Mouse (Mus musculus) CD8-positive naive resting alpha-beta T cell, adult 2 months (primary cell): ENCODE results near the gene Calm5.
"Not testable (repeated sequence)": the region's sequence is repeated elsewhere in the genome, so short reads cannot be mapped to it uniquely, and the experiment has no call there.

Experiments used
- DNase-seq, 2 experiments: peaks; one replicate each; pipeline ENCODE4 v3.0.0; 2022; ENCODE audit warnings: low read depth in 2 of 2, low spot score in 2 of 2

The Calm5 gene

DNA sequence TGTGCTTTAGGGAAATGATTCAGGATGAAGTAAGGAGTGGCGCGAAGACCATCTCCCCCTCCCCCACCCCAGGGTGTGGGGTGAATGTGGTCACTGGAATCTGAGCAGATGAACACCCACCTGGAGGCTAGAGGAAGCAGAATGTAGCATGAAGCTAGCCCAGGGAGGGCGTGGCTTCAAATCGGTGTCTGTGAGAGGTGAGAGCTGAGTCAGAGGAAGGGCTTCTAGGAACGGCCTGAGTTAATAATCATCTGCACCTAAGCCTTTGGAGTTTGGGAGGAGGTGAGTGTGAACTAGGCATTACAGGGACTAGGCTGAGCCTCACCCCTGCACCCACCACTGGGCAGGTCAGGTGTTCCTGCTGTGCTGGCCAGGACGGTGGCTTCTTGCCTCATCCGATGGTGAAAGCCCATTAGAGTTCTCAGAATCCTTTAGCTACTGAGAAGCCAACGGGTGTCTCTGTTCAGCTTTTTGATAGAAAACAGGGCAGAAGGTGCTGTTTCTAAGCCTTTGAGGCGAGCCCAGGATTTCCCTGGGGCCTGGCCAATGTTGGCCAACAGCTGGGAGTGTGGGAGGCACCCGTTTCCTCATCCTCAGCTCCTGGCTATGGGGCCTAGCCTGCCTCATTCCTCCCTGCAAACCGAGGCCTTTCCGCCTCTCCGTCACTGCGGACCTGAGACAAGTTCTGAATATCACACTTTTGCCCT is 11.8 kb downstream of the Calm5 start:
- no peak for DNase-seq

DNA sequence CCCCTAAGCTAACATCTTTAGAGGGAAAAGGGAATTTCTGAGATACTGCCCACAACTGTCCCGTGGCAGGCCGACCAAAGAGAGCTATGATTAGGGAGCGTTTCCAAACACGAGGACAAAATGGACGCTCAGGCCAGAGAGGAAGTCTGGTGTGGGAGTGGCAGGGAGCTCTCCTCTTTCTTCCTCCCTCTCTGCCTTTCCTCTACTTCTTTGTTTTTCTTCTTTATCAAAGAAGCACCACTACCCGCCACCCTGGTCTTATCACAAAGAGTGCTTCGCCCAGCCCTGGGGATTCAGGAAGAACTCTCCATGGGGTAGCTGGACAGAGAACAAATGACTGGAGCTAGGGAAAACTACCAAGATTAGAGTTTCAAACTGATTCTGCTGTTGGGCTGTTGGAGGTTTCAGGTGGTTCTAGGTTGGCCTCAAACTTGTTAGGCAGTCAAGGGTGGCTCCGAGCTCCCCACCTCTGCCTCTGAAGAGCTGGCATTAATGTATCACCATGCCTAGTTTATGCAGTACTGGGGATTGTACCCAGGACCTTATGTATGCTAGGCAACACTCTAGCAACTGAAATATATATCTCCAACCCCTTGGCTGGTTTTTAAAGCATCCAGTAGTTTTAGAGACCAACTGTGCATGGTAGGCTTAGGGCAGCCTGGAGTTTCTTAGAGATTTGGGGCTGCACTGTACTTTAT is 12.5 kb downstream of the Calm5 start:
- no peak for DNase-seq

DNA sequence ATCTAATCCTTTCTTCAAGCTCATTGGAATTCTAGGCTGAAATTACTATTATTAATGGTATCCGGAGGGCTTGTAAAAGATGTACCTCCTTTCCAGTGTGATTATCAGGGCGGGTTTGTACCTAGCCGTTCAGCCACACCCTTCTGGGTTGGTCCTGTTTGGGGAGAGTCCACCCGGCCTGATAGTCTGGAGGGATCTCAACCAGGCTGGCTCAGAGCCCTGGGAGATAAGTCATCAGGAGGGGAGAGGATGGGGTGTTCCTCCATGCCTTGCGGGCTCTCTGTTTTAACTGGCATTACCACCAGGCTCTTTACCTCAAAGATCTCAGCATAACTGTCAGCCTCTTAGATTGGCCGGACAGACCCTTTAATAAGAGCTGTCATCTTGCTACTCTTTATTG is 13.2 kb downstream of the Calm5 start:
- no peak for DNase-seq

DNA sequence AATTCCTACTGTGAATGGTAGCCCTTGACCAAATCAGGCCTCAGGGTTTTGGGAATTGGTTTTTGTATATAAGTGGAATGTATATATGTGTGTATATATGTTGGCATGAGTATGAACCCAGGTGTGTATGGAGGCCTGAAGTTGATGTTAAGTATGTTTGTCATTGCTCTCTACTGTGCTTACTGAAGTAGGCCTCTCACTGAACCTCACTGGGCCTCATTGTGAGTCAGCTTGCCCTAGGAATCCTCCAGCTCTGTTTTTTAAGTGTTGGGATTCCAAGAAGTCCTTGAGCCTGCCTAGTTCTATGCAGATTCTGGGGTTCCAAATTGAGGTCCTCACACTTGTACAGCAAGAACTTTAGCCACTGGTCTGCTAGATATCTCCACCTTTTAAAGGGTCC is 15.9 kb downstream of the Calm5 start:
- no peak for DNase-seq

DNA sequence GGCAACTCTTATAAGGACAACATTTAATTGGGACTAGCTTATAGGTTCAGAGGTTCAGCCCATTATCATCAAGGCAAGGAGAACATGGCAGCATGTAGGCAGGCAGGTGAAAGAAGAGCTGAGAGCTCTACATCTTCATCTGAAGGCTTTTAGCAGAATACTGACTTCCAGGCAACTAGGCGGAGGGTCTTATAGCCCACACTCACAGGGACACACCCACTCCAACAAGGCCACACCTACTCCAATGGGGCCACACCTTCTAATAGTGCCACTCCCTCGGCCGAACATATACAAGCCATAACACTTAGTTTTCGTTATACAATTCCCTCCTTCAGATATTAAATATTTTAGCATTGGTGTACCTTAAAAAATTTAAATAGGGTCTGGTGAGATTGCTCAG is 18.9 kb downstream of the Calm5 start:
- DNase-seq: no peak

DNA sequence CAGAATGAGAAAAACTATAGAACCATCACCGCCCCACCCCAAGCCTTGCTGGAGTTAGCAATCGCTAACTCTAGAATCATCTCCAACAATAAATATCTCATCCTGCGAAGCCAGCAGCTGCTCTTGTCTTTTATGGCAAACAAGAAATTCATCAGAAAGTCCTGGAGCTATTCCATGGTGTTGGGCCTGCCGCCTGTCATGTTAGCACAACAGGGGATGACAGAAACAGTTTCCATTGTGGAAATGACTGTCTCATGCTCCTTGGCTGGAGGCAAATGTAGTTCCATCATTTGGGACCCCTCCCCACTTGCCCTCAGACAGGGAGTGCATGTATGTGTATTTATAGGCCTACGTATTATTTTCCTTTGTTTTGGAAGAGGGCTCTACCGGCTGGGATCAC is 22.5 kb downstream of the Calm5 start:
- DNase-seq: no peak

DNA sequence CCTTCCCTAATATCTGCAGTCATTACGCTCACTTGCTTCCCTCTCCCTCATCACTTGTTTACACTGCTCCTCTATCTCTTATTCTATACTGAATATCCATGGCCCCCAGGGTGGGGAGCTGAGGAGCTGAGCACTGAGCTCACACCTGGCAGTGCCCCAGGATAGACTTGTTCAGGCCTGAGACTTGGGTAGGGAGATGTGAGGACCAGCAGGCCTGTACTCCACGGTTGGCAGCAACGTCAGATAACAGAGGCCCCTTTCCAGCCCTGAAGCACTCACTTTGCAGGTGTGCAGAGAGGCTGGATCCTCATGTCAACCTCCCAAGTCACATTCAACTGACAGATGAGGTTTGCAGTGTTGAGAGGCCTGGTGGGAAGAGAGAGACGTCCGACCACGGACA is 23.2 kb downstream of the Calm5 start:
- no peak for DNase-seq

DNA sequence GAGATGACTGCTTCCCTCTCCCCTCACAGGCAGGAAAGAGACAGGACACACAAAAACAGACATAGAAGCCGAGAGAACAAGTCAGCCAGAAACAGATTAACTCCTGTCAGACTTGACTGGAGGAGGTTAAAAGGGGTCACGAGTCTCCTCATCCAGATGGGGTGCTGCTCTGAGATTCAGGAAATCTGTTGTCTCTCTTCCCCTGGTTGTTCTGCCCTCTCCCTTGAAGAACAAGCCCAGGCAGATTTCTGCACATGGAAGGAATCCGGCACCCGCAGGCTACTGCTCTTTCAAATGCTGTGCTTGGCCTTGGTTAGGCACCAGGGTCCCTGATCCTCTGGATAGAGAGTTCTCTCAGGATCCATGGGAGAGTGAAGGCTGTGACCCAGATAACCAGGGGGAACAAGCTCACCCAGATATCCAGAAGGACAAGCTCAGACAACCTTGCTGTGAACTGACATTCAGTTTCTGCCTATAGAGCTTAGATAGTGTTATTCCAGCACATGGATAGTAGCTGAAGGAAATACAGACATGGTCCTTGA is 23.8 kb downstream of the Calm5 start:
- no peak for DNase-seq

DNA sequence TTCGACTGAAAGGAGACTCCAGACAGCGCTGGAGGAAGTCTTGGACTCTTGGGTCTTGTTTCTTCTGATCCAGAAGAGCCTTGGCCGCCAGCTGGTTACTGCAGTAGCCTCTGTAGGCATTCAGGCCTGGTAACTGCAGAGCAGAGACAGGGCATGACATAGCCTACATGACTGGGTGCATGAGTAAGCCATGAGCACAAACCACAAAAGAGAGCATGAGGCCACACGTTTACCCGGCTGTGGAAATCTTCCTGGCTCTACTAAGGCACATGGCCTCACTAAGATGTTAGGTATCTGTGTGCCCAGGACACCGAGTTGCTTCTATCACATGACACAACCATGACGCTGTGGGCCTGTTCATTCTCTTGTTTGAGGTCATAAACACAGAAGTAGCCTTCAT is 32.7 kb downstream of the Calm5 start:
- no peak for DNase-seq

DNA sequence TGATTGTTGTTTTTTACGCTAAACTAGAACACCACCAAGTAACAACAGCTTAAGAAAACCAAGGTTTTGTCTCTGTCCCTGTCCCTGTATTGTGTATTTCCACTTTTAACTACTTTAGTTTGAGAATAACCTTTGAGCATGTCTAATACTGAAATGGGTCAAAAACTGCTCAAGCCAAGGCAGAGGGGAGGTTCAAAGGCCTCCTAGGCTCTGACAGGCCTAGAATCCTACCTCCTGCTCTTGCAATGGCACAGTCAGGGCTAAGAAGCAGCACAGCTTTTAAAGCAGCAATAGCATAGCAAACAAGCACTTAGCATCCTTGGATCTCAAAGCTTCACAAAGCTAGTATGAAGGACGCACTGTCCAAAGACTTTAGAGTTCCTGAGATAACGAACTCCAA is 35.1 kb downstream of the Calm5 start:
- DNase-seq: no peak

DNA sequence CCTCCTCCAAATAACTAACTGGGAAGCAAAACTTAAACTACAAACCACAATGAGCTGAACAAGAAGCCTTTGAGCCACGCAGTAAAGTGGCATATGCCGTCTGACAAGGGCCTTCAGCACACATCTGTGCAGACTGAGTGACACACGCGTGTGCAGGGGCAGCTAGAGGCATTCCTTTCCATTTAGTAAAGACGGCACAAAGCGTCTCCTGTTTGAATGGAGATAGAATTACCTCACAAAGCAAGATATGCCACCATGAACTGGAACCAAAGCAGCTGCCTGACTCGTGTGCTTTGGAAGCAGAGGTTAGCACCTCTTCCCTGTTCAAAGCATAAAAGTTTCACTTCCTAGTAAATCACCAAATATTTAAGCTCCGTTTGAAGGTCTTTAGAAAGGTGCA is 36.1 kb downstream of the Calm5 start:
- no peak for DNase-seq

DNA sequence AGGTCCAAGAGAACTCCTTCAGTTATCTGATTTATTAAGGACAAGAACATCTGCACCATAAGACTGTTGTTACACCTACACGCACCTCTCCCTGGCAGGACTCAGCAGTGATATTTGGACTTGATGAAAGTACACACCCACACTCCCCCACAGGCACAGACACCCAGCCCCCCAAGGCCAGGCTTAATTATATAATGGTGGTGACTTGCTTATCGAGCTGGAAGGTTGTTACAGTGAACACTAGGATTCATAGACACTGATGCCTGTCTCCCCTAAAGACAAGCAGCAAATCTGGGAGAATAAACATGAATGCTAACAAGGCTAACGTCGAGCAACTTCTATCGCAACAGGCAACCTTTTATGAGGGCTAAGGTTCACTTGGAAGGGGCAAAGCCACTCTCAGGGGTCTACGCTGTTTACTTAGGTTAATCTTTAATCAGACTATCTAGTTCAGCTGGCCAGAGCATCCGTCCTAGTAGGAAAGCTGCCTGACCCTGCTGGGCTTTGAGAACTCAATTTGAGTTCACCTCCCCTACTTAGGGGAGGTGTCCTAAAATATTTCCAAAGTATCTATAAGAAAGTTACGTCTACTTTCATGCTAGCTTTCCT is 37.6 kb downstream of the Calm5 start:
- DNase-seq: no peak

DNA sequence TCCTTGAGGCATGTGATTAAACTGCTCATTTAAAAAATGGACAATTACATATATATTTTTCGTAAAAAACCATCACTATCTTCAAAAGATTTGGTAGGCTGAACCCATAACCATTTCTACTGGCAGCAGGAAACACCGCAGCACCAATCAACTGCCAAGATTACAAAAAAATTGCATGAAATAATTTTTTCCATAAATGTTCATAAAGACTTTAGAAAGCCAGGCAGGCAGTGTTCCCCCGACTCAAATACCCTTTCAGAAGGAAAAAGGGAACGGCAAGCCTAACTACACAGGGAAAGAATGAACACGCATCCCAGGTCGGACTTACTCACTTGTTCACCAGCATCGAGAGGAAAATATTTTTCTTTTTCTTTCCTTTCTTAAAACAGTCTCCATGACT is 38.6 kb downstream of the Calm5 start:
- DNase-seq: no peak

DNA sequence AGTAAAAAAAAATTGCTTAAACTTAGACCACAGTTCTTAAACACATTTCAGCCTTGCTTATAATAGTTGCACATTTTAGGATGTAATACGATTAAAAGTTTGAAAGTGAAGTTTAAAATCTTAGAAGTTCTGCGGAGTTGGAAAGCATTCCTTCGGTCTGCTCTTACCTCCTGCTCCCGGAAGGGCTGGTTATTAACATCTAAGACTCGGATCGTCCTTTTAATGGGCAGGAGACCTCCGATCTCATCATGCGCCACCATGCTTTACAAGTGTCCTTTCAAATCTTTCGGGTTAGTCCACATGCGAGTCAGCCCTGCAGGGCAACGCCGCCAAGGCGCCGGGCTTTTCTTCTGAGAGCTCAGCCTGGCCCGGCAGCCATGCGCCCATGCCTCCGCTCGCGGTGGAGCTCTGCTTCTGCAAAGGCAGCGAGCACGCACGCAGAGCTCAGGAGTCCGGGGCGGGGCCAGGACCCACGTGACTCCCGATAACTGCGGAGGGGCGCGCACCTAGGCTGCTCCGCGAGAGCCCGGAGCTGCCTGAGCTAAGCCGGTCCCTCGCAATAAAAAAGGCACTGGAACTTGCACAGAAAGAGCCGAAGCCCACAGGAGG is 39.3 kb downstream of the Calm5 start:
- peak; percentile 85 to 89 for DNase-seq

DNA sequence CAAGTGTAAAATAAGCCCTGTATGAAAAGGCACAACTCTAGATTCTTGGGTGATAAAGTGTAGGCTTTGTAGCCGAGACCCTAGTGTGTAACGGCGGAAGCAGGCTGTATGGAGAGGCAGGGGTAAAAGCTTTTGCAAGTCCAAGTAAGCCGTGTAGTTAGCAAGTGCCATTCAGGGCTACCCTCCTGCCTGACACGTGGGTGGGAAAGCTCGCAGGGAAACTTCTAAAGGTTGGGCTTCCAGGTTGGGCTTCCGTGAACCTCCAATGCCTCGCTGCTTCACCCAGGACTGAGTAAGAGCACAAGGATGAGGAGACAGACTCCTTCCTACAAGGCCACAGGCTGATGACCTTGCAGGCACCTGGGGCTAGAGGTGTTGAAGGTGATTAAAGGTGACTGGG is 40.6 kb downstream of the Calm5 start:
- DNase-seq: no peak

DNA sequence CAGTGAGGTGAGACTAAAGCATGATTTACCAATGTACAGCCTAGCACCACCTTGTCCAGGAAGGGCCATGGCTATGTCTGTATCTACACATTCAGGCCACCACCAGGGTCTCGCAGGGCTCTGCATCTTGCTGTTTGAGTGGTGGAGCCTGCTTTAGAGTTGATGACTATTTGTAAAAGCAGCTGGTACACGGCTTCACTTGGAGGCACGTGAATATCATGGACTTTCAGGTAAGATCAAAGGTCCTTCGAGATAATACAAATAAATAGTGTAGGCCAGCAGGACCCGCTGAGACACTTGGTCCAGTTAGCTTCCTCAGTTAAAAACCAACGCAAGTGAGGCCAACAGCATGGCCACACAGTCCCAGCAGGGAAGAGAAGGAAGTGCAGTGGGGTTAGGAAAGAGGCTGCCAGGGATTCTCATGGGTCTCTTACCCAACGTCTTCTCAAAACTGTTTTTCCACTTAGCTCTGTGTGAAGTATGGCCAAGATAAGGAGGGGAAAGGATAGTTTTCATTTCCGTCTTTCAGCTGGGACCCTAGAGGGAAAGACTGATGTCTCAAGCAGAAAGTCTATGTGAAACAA is 41.5 kb downstream of the Calm5 start:
- no peak for DNase-seq

DNA sequence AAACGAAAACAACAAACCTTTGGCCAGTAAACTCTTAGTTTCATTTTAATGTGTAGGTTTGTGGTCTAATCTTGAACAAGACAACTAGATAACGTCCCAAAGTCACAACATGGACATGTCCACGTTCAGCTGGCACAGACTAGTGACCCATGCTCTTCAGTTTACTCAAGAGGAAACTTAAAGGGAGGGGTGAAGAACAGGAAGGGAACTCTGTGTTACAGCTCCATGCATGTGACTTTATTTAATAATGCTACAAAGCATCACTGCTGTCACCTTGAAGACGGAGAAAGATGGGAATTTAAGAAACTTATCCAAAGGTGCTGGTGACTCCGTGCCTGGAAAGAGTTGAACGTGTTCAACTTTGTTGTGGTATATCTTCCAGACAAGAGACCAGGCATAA is 42.1 kb downstream of the Calm5 start:
- DNase-seq: no peak

DNA sequence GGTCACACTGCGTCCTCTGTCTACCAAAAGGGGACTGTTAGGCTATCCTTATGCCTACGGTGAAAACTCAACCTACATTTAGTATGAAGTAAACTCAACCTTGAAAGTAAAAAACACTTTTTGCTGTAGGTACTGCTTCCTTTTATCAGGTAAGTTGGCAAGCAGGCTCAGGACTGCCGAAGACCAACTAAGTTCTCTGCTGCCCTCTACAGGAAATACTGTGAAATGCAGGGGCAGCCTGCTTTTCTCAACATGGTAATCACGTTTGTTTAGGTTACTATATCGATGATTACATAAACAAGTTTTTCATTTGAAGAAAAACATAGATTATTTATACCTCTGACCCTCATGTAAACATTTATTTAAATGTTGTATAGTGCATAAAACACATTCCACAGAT is 42.9 kb downstream of the Calm5 start:
- peak; percentile 67 to 78 for DNase-seq

DNA sequence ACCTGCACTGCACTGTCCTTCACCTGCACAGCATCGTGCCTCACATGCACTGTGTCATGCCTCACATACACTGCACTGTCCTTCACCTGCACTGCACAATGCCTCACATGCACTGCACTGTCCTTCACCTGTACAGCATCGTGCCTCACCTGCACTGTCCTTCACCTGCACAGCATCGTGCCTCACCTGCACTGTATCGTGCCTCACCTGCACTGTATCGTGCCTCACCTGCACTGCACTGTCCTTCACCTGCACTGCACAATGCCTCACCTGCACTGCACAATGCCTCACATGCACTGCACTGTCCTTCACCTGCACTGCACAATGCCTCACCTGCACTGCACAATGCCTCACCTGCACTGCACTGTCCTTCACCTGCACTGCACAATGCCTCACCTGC is 44.2 kb downstream of the Calm5 start:
- not testable (repeated sequence) for DNase-seq

DNA sequence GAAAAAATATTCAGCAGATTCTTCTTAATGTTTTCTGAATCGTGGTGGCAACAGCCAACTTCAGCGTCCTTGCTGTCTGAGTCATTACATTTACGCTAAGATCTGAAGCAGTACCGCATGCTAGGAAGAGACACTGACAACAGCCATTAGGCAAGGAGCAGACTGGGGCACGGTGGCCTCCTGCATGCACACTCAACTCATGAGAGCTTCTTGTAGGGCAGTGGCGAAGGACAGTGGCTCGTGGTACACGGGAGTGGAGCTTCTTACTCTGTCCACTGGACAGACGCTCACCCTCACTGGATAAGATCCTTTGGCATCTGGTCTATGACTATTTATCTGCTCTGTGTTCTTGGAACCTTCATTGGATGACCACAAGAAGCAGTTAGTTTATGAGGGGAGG is 45.3 kb downstream of the Calm5 start:
- no peak for DNase-seq
